Mouse (Mus musculus) lung, postnatal 0 days (tissue): ENCODE results near the gene Smg9. TPM values are rescaled to one million over a fixed set of nuclear protein-coding genes. Genes with fewer than 3 reads are reported as not detected.

Experiments used
- ATAC-seq: fragments of 200-750 bp; cut with Nextera tagmentation; 2 replicates; pipeline ENCODE4 v1.8.0; 2017; ENCODE audit warnings: moderate library complexity
- DNase-seq: peaks from one replicate; pipeline ENCODE4 v3.0.0-alpha.2; 2016; ENCODE audit warnings: low spot score
- H3K27ac ChIP-seq: fragments of 300-500 bp; sonication (generic); 2 replicates; pipeline ENCODE4 v1.5.1; 2014; ENCODE audit warnings: antibody characterized with exemption, mild to moderate bottlenecking, low read length, mixed read lengths
- H3K27me3 ChIP-seq: fragments of 300-500 bp; sonication (generic); replicated peaks from 2 replicates; pipeline ENCODE4 v1.6.1; 2014; ENCODE audit warnings: low read length, mixed read lengths; ENCODE audit not compliant: insufficient read depth
- H3K36me3 ChIP-seq: fragments of 300-500 bp; sonication (generic); 2 replicates; pipeline ENCODE4 v1.6.1; 2014; ENCODE audit warnings: low read length, mixed read lengths; ENCODE audit not compliant: insufficient read depth
- H3K4me1 ChIP-seq: fragments of 300-500 bp; sonication (generic); 2 replicates; pipeline ENCODE4 v1.6.1; 2014; ENCODE audit warnings: antibody characterized with exemption, low read depth, low read length, mixed read lengths; ENCODE audit not compliant: insufficient read depth
- H3K4me2 ChIP-seq: fragments of 300-500 bp; sonication (generic); replicated peaks from 2 replicates; pipeline ENCODE4 v1.6.1; 2014; ENCODE audit warnings: low read depth, mild to moderate bottlenecking, low read length, moderate library complexity, mixed read lengths
- H3K4me3 ChIP-seq: fragments of 300-500 bp; sonication (generic); 2 replicates; pipeline ENCODE4 v1.5.1; 2014; ENCODE audit warnings: low read depth, low read length
- H3K9ac ChIP-seq: fragments of 300-500 bp; sonication (generic); replicated peaks from 2 replicates; pipeline ENCODE4 v1.6.1; 2014; ENCODE audit warnings: low read depth, mild to moderate bottlenecking
- H3K9me3 ChIP-seq: fragments of 300-500 bp; sonication (generic); 2 replicates; pipeline ENCODE4 v1.6.1; 2016; ENCODE audit warnings: low read length, mixed read lengths
- CTCF ChIP-seq: IDR thresholded peaks from 2 replicates; pipeline ENCODE4 v1.5.1; 2016; ENCODE audit warnings: antibody characterized with exemption, mild to moderate bottlenecking
- EP300 ChIP-seq: IDR thresholded peaks from 2 replicates; pipeline ENCODE4 v1.6.1; 2016; ENCODE audit warnings: antibody characterized with exemption, mild to moderate bottlenecking, control low read depth
- WGBS: fragments of 180-500 bp; shearing (Covaris S2); extraction: QIAGEN DNeasy Blood & Tissue Kit; methylation state at CpG from one replicate; pipeline ENCODE4 v1.1.7; 2014; 5-methylcytosine and 5-hydroxymethylcytosine counted together
- polyA plus RNA-seq: library from polyadenylated mRNA; unstranded; fragments of >200 nt; fragmentation: Nextera tagmentation; extraction: Ambion mirVana; gene quantifications from 2 replicates; pipeline ENCODE4 v1.2.1, GENCODE M21; 2015

The Smg9 gene
- polyA plus RNA-seq, 1 experiment from 2014 or later: 16.4 TPM

GRCm38 (mm10) chr7:24455726-24456125, 56.3 kb downstream of the Smg9 start:
- Histone ChIP-seq H3K36me3 (no peaks in the 10 kb centered on the region), H3K4me2 (no peak overlapping the region), H3K27ac (peak overlapping the region; percentile 47), H3K9ac (no peak overlapping the region), H3K4me3 (no peak overlapping the region), H3K4me1 (0 out of 2 replicates have a peak, but pooled peaks cover 2% of the 10 kb centered on the region), H3K9me3 (no peaks in the 10 kb centered on the region), H3K27me3 (no peaks in the 10 kb centered on the region)
- ATAC-seq: peak; percentile 64
- TF ChIP-seq EP300 (peak; percentile 89), CTCF (no peak)
- WGBS: 55% methylated on average over 5 of the region's 5 CpGs
- DNase-seq: peak; percentile 59

GRCm38 (mm10) chr7:24457726-24458370, 58.4 kb downstream of the Smg9 start:
- ATAC-seq (no peak), DNase-seq (peak; percentile 50)
- Histone ChIP-seq H3K9me3 (no peaks in the 10 kb centered on the region), H3K36me3 (no peaks in the 10 kb centered on the region), H3K27me3 (no peaks in the 10 kb centered on the region), H3K27ac (peak overlapping the region; percentile 87), H3K4me1 (peaks cover 7% of the 10 kb centered on the region), H3K9ac (no peak overlapping the region), H3K4me2 (no peak overlapping the region), H3K4me3 (no peak overlapping the region)
- TF ChIP-seq CTCF (0 out of 2 replicates have a peak, but pooled peaks have one; percentile 8), EP300 (peak; percentile 67)
- 41% methylated on average over 10 of the region's 10 CpGs for WGBS

- Histone ChIP-seq H3K36me3 (no peaks in the 10 kb centered on the region), H3K27ac (peak overlapping the region; percentile 87), H3K9ac (no peak overlapping the region), H3K9me3 (no peaks in the 10 kb centered on the region), H3K4me2 (0 out of 2 replicates have a peak overlapping the region, but pooled peaks have one; percentile 28), H3K4me1 (peaks cover 7% of the 10 kb centered on the region), H3K4me3 (no peak overlapping the region), H3K27me3 (no peaks in the 10 kb centered on the region)
- TF ChIP-seq CTCF (no peak), EP300 (peak; percentile 68)
- 66% methylated on average over 5 of the region's 5 CpGs for WGBS
- peak; percentile 53 for ATAC-seq
- peak; percentile 83 for DNase-seq
These were observed 60.0 kb downstream of the Smg9 start for GRCm38 (mm10) chr7:24459440-24459839.

- peak; percentile 88 for DNase-seq
- ATAC-seq: peak; percentile 72
- H3K9ac ChIP-seq: no peak overlapping the region
- H3K9me3 ChIP-seq: no peaks in the 10 kb centered on the region
- no peaks in the 10 kb centered on the region for H3K36me3 ChIP-seq
- WGBS: 32% methylated on average over 3 of the region's 3 CpGs
- H3K27me3 ChIP-seq: no peaks in the 10 kb centered on the region
- no peak for TF ChIP-seq CTCF
- peak; percentile 59; the same call in 1 of the 2 replicates for TF ChIP-seq EP300
- H3K4me3 ChIP-seq: no peak overlapping the region
- H3K4me2 ChIP-seq: 0 out of 2 replicates have a peak overlapping the region, but pooled peaks have one; percentile 28
- peak overlapping the region; percentile 87 for H3K27ac ChIP-seq
- H3K4me1 ChIP-seq: peaks cover 7% of the 10 kb centered on the region
These were observed 60.4 kb downstream of the Smg9 start for GRCm38 (mm10) chr7:24459843-24460242.

- TF ChIP-seq EP300: peak; percentile 97
- no peak for TF ChIP-seq CTCF
- no peak overlapping the region for H3K4me3 ChIP-seq
- H3K27ac ChIP-seq: peak overlapping the region; percentile 94
- no peaks in the 10 kb centered on the region for H3K27me3 ChIP-seq
- 22% methylated on average over 14 of the region's 14 CpGs for WGBS
- DNase-seq (peak; percentile 75), ATAC-seq (peak; percentile 36)
- H3K36me3 ChIP-seq: no peaks in the 10 kb centered on the region
- no peak overlapping the region for H3K9ac ChIP-seq
- H3K4me1 ChIP-seq: peaks cover 7% of the 10 kb centered on the region
- H3K4me2 ChIP-seq: peak overlapping the region; percentile 53
- H3K9me3 ChIP-seq: no peaks in the 10 kb centered on the region
These were observed 62.1 kb downstream of the Smg9 start for GRCm38 (mm10) chr7:24461376-24462051.

- peak within 1 kb of the TSS; percentile 94 for H3K27ac ChIP-seq
- no peaks in the 10 kb centered on the region for H3K36me3 ChIP-seq
- H3K27me3 ChIP-seq: no peaks in the 10 kb centered on the region
- peak within 1 kb of the TSS; percentile 47 for H3K4me3 ChIP-seq
- H3K4me1 ChIP-seq: peaks cover 7% of the 10 kb centered on the region
- WGBS: 1% methylated on average over 27 of the region's 27 CpGs
- peak within 1 kb of the TSS; percentile 65 for H3K9ac ChIP-seq
- peak; percentile 87 for DNase-seq
- H3K9me3 ChIP-seq: no peaks in the 10 kb centered on the region
- peak within 1 kb of the TSS; percentile 53 for H3K4me2 ChIP-seq
- TF ChIP-seq EP300 (peak; percentile 78), CTCF (no peak)
- ATAC-seq: peak; percentile 68
These were observed 63.2 kb downstream of the Smg9 start, which contains the start of gene Plaur for GRCm38 (mm10) chr7:24462388-24463319. Plaur (plus strand) TSS chr7:24462484.
